Mouse (Mus musculus): ENCODE measurements around the gene Pde4b.
A peak's percentile ranks its signal among the peaks of the same experiment; 100 is the strongest.

Pde4b gene

GRCm38 (mm10) chr4:102512940-102513339 is 425.6 kb downstream of the Pde4b start:
- no peak for DNase-seq

GRCm38 (mm10) chr4:102513514-102513913 is 426.2 kb downstream of the Pde4b start:
- DNase-seq = no peak

- no peak for DNase-seq
Measured at GRCm38 (mm10) chr4:102514972-102515835, 427.9 kb downstream of the Pde4b start.

GRCm38 (mm10) chr4:102516395-102516794 is 429.1 kb downstream of the Pde4b start:
- no peak for DNase-seq

GRCm38 (mm10) chr4:102516982-102517630 is 429.8 kb downstream of the Pde4b start:
- peak; percentile 74 to 77 for DNase-seq

GRCm38 (mm10) chr4:102517653-102518052 is 430.3 kb downstream of the Pde4b start:
- DNase-seq = no peak

- DNase-seq = no peak
Measured at GRCm38 (mm10) chr4:102518341-102518740, 431.0 kb downstream of the Pde4b start.

GRCm38 (mm10) chr4:102520669-102521261 is 433.4 kb downstream of the Pde4b start:
- no peak for DNase-seq

- DNase-seq = no peak
Measured at GRCm38 (mm10) chr4:102521434-102521833, 434.1 kb downstream of the Pde4b start.

- DNase-seq = no peak
Measured at GRCm38 (mm10) chr4:102527361-102527760, 440.0 kb downstream of the Pde4b start.

- DNase-seq = no peak
Measured at GRCm38 (mm10) chr4:102530797-102531196, 443.5 kb downstream of the Pde4b start.

GRCm38 (mm10) chr4:102531729-102532128 is 444.4 kb downstream of the Pde4b start:
- no peak for DNase-seq

GRCm38 (mm10) chr4:102533183-102534048 is 446.1 kb downstream of the Pde4b start:
- no peak for DNase-seq

GRCm38 (mm10) chr4:102534049-102534730 is 446.8 kb downstream of the Pde4b start:
- DNase-seq = no peak

GRCm38 (mm10) chr4:102535886-102536285 is 448.5 kb downstream of the Pde4b start:
- no peak for DNase-seq

- DNase-seq = no peak
Measured at GRCm38 (mm10) chr4:102538266-102538665, 450.9 kb downstream of the Pde4b start.

GRCm38 (mm10) chr4:102538793-102539192 is 451.4 kb downstream of the Pde4b start:
- DNase-seq = no peak

GRCm38 (mm10) chr4:102539598-102540180 is 452.3 kb downstream of the Pde4b start:
- no peak for DNase-seq

- no peak for DNase-seq
Measured at GRCm38 (mm10) chr4:102542976-102543375, 455.6 kb downstream of the Pde4b start.

GRCm38 (mm10) chr4:102545226-102545625 is 457.9 kb downstream of the Pde4b start:
- no peak for DNase-seq

- DNase-seq = no peak
Measured at GRCm38 (mm10) chr4:102555566-102555965, 468.2 kb downstream of the Pde4b start.

GRCm38 (mm10) chr4:102557006-102557405 is 469.7 kb downstream of the Pde4b start:
- no peak for DNase-seq
